Mouse (Mus musculus): Measurements from ENCODE around the gene Cops4.
A peak's percentile ranks its signal among the peaks of the same experiment; 100 is the strongest.

Gene Cops4

GRCm38 (mm10) chr5:100578863-100579411 is 60.8 kb downstream of the Cops4 start:
- DNase-seq (ENCODE audit: low read depth, low spot score), result no peak

GRCm38 (mm10) chr5:100581622-100582434 is 63.7 kb downstream of the Cops4 start:
- DNase-seq (ENCODE audit: low read depth, low spot score), result no peak

GRCm38 (mm10) chr5:100582435-100582826 is 64.3 kb downstream of the Cops4 start:
- DNase-seq (ENCODE audit: low read depth, low spot score), result no peak

DNA sequence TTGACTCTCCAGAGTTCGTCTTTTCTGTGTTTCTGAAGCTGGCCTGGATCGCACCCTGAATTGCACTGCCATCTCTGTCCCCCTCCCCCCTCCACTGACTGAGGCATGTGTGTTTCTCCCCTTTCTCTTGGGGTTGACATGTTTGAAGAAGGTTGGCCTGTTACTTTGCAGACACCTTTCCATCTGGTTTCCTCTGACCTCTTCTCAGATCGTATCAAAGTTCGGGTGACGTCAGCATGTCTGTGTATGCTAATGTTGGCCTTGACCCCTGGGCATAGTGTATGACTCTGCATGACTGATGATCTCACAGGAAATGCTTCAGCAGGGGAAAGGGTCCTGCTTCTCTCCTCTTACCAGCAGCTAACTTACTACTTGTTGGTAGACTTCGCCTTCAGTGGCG is 65.0 kb downstream of the Cops4 start:
- peak; percentile 38 for DNase-seq (ENCODE audit: low read depth, low spot score)

GRCm38 (mm10) chr5:100585206-100585644 is 67.1 kb downstream of the Cops4 start:
- no peak for DNase-seq (ENCODE audit: low read depth, low spot score)

GRCm38 (mm10) chr5:100585657-100586056 is 67.5 kb downstream of the Cops4 start:
- DNase-seq (ENCODE audit: low read depth, low spot score), result no peak

- DNase-seq (ENCODE audit: low read depth, low spot score), result no peak
Measured at GRCm38 (mm10) chr5:100587136-100587535, 69.0 kb downstream of the Cops4 start.

- no peak for DNase-seq (ENCODE audit: low read depth, low spot score)
Measured at GRCm38 (mm10) chr5:100587626-100588025, 69.5 kb downstream of the Cops4 start.

GRCm38 (mm10) chr5:100590505-100590904 is 72.4 kb downstream of the Cops4 start:
- DNase-seq (ENCODE audit: low read depth, low spot score), result no peak

GRCm38 (mm10) chr5:100594803-100595467 is 76.8 kb downstream of the Cops4 start:
- DNase-seq (ENCODE audit: low read depth, low spot score), result peak; percentile 40

DNA sequence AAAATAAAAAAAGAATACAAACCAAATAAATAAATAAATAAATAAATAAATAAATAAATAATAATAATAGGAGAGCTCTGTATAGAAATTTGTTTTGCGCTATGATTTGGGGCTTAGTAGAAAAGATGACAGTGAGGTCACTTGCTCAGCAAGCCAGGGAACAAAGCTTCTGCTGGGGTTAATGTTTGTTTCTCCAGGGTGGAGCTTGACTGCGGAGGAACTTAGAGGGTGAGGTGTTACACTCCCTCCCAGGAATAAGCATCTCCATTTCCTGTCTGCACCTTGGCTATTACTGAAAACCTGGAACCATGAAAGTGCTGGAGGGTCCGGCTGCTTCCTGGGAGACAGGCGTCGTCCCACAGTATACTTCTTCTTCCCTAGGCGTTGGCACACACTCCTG is 77.9 kb downstream of the Cops4 start:
- DNase-seq (ENCODE audit: low read depth, low spot score), result no peak

Data from R1 (cell line).